Comparison of ENCODE assay signal across 15 mouse cellular contexts in genomic region chr13:98902366-98903025, GRCm38 (mm10). TPM values are rescaled to one million over a fixed set of nuclear protein-coding genes. Genes with fewer than 3 reads are reported as not detected.
A peak's percentile ranks its signal among the peaks of the same experiment; 100 is the strongest.
DNase-seq lines count a peak whose midpoint lies in the region; ATAC-seq and TF ChIP-seq lines count a peak whose summit lies in the region.
"Had no signal": no experiment of that assay in that cellular context is flagged by ENCODE, and none has a peak within 500 bp of the region (broad histone marks: within the 10 kb centered on the region; RNA-seq: fewer than 3 reads in every experiment).

No protein-coding gene starts in this region.

- peaks cover 32% of the 10 kb centered on the region for H3K4me1 ChIP-seq in liver, embryonic 13.5 days (replicated peaks)
- H3K4me1 ChIP-seq in liver, embryonic 11.5 days (replicated peaks; ENCODE audit: control insufficient read depth, insufficient read depth, low read length), result peaks cover 9% of the 10 kb centered on the region; the same call in 1 of the 2 replicates
- H3K4me1 ChIP-seq in midbrain, postnatal 0 days (ENCODE audit: insufficient read depth, low read length), result no peaks in the 10 kb centered on the region

- no peak for DNase-seq in liver, embryonic 13.5 days
- no peak for DNase-seq in liver, embryonic 11.5 days (ENCODE audit: low spot score)
- peak; percentile 51 for DNase-seq in thymus, postnatal 25 days
- no peak for DNase-seq in adrenal gland, adult 2 months
- DNase-seq in midbrain, postnatal 0 days (ENCODE audit: low spot score), result no peak
- no peak for DNase-seq in layer of hippocampus, postnatal 14 days (ENCODE audit: low spot score in 2 of 2)
- DNase-seq: adrenal gland, adult 8-10 months; heart, postnatal 36 days; kidney, postnatal 14 days; lung, postnatal 36 days; right cerebral cortex, postnatal 14 days had no signal

- H3K9ac ChIP-seq in liver, embryonic 13.5 days, result peak overlapping the region; percentile 41; the same call in 1 of the 2 replicates
- no peak overlapping the region for H3K9ac ChIP-seq in liver, embryonic 11.5 days (ENCODE audit: low read depth, low read length)
- no peak overlapping the region for H3K9ac ChIP-seq in midbrain, postnatal 0 days (replicated peaks; ENCODE audit: low read length, poor library complexity, severe bottlenecking)

- ATAC-seq in liver, embryonic 13.5 days (ENCODE audit: low read depth), result 0 out of 2 replicates have a peak, but pooled peaks have one; percentile 18
- no peak for ATAC-seq in liver, embryonic 11.5 days (replicated peaks; ENCODE audit: low FRiP score)
- ATAC-seq in common myeloid progenitor, adult 5-6 weeks (replicated peaks; ENCODE audit: low read depth, poor library complexity, severe bottlenecking), result peak; percentile 96
- peak; percentile 91 for ATAC-seq in megakaryocyte progenitor cell, adult 5-6 weeks (replicated peaks; ENCODE audit: poor library complexity)
- no peak for ATAC-seq in midbrain, postnatal 0 days (ENCODE audit: low FRiP score)
- ATAC-seq: intestine, embryonic 16.5 days had no signal

- WGBS in liver, embryonic 13.5 days (ENCODE audit: insufficient replicate concordance), result 58% methylated on average over 8 of the region's 8 CpGs
- 79% methylated on average over 8 of the region's 8 CpGs for WGBS in liver, embryonic 11.5 days
- 93% methylated on average over 8 of the region's 8 CpGs for WGBS in midbrain, postnatal 0 days

- no peaks in the 10 kb centered on the region for H3K27me3 ChIP-seq in liver, embryonic 13.5 days
- no peaks in the 10 kb centered on the region for H3K27me3 ChIP-seq in liver, embryonic 11.5 days (replicated peaks; ENCODE audit: control insufficient read depth, insufficient read depth, low read length)
- H3K27me3 ChIP-seq in midbrain, postnatal 0 days (ENCODE audit: insufficient read depth, low read length), result no peaks in the 10 kb centered on the region

- no peak overlapping the region for H3K27ac ChIP-seq in liver, embryonic 13.5 days
- no peak overlapping the region for H3K27ac ChIP-seq in liver, embryonic 11.5 days (ENCODE audit: low read depth, low read length)
- no peak overlapping the region for H3K27ac ChIP-seq in midbrain, postnatal 0 days (ENCODE audit: low read depth, low read length)

- no peak overlapping the region for H3K4me3 ChIP-seq in liver, embryonic 13.5 days (replicated peaks)
- no peak overlapping the region for H3K4me3 ChIP-seq in liver, embryonic 11.5 days (ENCODE audit: low read depth, low read length)
- H3K4me3 ChIP-seq in midbrain, postnatal 0 days (ENCODE audit: low read depth, low read length), result no peak overlapping the region
- H3K4me3 ChIP-seq: erythroblast, embryonic 14.5 days had no signal

- no peak for TF ChIP-seq CTCF in midbrain, postnatal 0 days (IDR thresholded peaks at IDR 0.05)

- no peak overlapping the region for H3K4me2 ChIP-seq in liver, embryonic 13.5 days
- H3K4me2 ChIP-seq in liver, embryonic 11.5 days, result no peak overlapping the region
- no peak overlapping the region for H3K4me2 ChIP-seq in midbrain, postnatal 0 days (ENCODE audit: low read depth, low read length, poor library complexity, severe bottlenecking)

- no peaks in the 10 kb centered on the region for H3K36me3 ChIP-seq in liver, embryonic 13.5 days
- H3K36me3 ChIP-seq in liver, embryonic 11.5 days (ENCODE audit: control insufficient read depth, insufficient read depth, low read length), result peaks cover 5% of the 10 kb centered on the region; the same call in 1 of the 2 replicates
- 0 out of 2 replicates have a peak, but pooled peaks cover 3% of the 10 kb centered on the region for H3K36me3 ChIP-seq in midbrain, postnatal 0 days (ENCODE audit: insufficient read depth, low read length)

- H3K9me3 ChIP-seq in liver, embryonic 13.5 days (replicated peaks), result no peaks in the 10 kb centered on the region
- H3K9me3 ChIP-seq in liver, embryonic 11.5 days (ENCODE audit: control insufficient read depth, low read length), result no peaks in the 10 kb centered on the region
- no peaks in the 10 kb centered on the region for H3K9me3 ChIP-seq in midbrain, postnatal 0 days (ENCODE audit: low read length)

RNA-seq across cellular contexts. Expression of gene Tnpo1, which starts 23.7 kb away (rescaled TPM):
- polyA plus RNA-seq in liver, embryonic 13.5 days (2015; fragmentation: Nextera tagmentation; extraction: Ambion mirVana), result 26.5 and 31.4 TPM in 2 replicates
- 32.2 and 34.9 TPM in 2 replicates for polyA plus RNA-seq in liver, embryonic 11.5 days (2014; fragmentation: Nextera tagmentation; extraction: Ambion mirVana)
- 133 and 147 TPM in 2 replicates for total RNA-seq in common myeloid progenitor, adult 5-6 weeks (2017)
- total RNA-seq in megakaryocyte progenitor cell, adult 5-6 weeks (2015), result 119 and 129 TPM in 2 replicates
- 108 and 129 TPM in 2 replicates for total RNA-seq in megakaryocyte progenitor cell, adult 5-6 weeks (2017)
- total RNA-seq in adrenal gland, adult 2 months (2021), result 100 to 1,000 TPM; 126 to 127 TPM
- polyA plus RNA-seq in adrenal gland, adult 2 months (2012; rRNA removed), result 7.4 and 9.6 TPM in 2 replicates
- 78.8 and 85.8 TPM in 2 replicates for total RNA-seq in midbrain, postnatal 0 days (2014; rRNA removed)
- polyA plus RNA-seq in midbrain, postnatal 0 days (2015; fragmentation: Nextera tagmentation; extraction: Ambion mirVana), result 16.6 and 20.1 TPM in 2 replicates
- 10 to 100 TPM; 62.3 to 75.3 TPM for total RNA-seq in layer of hippocampus, postnatal 14 days (2021)

Comparison
In these comparisons a context has a peak if more than half of its experiments do, and no peak if none do; other contexts are left out.
1. ATAC-seq: peak in liver, embryonic 13.5 days (single experiment), common myeloid progenitor, adult 5-6 weeks (single experiment) and megakaryocyte progenitor cell, adult 5-6 weeks (single experiment); none in liver, embryonic 11.5 days (single experiment) and midbrain, postnatal 0 days (single experiment).